Mouse (Mus musculus) common myeloid progenitor, adult 5-6 weeks (primary cell): ENCODE results near the gene Hsd3b7. TPM values are rescaled to one million over a fixed set of nuclear protein-coding genes. Genes with fewer than 3 reads are reported as not detected.

ENCODE experiments used
- ATAC-seq: replicated peaks from 2 replicates; pipeline ENCODE4 v1.8.0; 2016; ENCODE audit warnings: low read depth, mild to moderate bottlenecking, moderate TSS enrichment, inconsistent platforms; ENCODE audit not compliant: poor library complexity, severe bottlenecking
- total RNA-seq: library from RNA; stranded (forward); fragments of 200-1000, 187-1606 nt; gene quantifications from 2 replicates; pipeline ENCODE4 v1.2.3, GENCODE M21; 2017

The Hsd3b7 gene
- total RNA-seq = 36.7 and 52.3 TPM in 2 replicates

DNA sequence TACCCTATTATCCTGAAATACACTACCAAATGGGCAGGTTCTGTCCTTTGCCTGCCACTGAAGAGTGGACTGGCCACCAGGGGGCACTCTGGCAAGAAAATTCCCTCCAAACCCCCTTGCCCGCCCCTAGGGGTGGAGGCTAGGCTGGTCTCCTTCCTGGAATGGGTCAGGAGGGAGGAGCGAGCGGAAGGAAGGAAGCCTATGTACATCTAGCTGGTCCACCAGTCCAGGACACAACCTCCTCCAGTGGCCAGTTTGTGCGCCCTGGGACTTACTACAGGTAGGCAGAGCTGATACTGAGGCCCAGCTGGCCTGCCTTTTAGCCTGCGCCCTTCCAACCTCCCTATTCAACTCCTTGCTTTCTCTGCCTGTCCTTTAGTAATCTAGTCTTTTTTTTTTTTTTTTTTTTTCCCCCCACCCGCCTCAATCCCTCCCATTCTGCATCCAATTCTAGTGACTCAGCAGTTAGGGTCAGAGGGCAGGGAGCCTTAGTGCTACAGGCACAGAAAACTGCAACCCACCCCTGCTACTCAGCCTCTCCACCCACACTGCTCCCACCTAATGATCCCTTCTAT lies at the start of gene Hsd3b7:
Hsd3b7 (plus strand) TSS at position 170 of the 575 bp plus-strand sequence.
- ATAC-seq = peak; percentile 91

DNA sequence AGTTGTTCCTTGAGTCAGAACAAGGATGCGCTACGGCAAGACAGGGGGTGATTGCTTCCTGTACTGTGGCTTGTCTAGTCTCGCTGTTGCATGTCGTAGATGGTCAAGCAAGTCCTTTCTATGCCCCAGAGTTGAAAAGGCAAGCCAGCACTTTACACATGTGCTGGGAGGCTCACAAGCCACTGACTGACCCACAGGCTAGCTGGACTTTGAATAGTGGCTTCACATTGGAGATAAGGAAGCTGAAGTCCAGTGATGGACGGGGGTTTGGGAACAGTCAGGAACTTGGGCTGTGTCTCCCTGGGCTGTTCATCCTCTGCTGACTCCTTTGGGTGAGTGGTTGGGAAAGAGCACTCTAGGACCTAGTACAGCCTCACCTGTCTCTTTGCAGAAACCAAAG lies 48.8 kb upstream of the Hsd3b7 start:
- ATAC-seq = no peak

DNA sequence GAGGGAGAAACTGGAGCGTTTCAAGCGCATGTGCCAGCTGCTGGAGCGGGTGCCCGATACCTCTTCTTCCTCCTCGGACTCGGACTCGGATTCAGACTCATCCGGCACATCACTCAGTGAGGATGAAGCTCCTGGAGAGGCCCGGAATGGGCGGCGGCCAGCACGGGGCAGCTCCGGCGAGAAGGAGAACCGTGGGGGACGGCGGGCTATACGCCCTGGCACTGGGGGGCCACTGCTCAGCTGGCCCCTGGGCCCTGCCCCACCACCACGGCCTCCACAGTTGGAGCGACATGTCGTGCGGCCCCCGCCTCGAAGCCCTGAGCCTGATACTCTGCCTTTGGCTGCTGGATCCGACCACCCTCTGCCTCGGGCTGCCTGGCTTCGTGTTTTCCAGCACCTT lies 48.3 kb upstream of the Hsd3b7 start:
- ATAC-seq = no peak

DNA sequence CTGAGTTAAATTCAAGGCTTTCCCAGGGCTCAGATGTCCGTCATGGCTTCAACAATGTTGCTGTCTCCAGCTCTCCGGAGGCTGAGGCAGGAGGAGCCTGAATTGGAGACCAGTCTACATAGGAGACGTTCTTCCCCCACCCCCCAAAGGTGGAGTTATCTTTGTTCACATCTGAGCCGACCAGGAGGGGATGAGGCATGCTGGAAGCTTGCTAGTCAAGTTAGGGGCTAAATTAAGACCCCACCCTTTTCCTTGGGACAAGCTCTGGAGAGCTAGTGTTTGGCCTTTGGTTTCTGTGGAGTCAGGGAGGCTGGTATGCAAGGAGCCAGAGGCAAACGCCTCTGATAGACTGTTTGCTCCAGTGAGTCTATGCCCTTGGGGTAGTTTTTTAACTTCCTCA lies 47.2 kb upstream of the Hsd3b7 start:
- ATAC-seq = no peak

DNA sequence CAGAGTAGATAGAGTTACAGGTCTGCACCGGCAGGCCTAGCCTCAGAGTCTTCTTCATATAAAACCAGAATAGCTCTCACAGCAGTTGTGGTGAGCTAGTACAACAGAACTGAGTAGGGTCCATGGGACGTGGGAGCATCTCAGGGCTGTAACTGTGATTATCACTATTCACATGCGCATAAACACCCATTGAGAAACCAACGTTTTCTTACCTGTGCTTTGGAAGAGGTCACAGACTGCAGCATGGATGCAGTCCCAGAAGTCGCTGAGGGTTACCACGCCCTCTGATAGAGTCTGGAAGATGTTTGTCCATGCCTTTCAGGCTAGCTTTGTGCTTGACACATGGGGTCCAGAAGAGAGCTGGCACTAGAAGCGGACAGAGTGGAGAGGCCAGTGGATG lies 46.7 kb upstream of the Hsd3b7 start:
- no peak for ATAC-seq

DNA sequence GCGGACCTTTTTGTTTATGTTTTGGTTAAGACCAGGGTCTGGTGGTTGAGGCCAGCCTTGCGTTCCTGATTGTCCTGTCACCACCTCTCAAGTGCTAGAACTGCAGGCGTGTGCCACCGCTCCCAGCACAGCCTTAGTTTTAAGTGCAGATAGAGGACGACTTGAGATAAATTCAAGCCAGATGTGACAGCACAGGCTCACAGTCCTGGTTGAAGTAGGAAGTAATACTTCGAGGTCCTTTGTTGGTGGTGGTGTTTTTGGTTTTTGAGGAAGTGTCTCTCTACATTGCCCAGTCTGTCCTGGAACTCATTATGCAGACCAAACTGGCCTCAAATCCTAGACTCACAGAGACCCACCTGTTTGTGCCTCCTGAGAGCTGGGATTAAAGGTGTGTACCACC lies 40.7 kb upstream of the Hsd3b7 start:
- peak; percentile 61 for ATAC-seq

DNA sequence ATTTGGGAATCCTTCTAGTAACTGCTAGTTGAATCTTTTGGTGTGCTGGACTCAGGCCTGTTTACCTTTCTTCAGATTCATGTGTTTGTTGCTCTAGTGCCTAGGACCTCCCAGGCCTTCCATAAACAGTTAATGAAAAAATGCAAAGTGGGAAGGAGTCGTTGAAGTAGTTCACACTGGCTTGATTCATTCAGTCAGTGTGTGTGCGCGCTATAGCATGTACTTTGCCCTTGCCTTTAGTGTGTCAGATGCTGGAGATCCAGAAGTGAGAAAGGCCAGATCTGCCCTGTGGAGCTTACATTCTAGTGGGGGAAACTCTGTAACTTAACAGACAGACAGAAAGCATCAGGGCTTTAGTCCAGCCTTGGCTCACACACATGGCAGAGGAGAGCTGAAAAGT lies 39.9 kb upstream of the Hsd3b7 start:
- ATAC-seq = no peak

DNA sequence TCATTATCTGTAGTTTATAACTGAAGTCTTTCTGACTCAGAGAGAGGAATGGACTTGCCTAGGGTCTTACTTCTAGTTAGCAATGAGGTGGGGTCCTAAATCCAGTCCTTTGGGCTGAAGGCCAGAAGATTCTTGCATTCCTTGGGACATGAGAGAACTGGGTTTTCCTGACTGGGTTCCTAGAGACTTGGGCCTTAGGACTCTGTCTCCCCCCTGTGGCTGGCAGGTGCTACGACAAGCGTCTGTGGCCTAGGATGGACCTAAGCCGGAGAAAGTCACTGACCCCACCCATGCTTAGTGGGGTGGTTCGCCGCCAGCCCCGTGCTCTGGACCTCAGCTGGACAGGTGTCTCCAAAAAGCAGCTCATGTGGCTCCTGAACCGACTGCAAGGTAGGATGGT lies 39.4 kb upstream of the Hsd3b7 start:
- ATAC-seq = peak; percentile 85

DNA sequence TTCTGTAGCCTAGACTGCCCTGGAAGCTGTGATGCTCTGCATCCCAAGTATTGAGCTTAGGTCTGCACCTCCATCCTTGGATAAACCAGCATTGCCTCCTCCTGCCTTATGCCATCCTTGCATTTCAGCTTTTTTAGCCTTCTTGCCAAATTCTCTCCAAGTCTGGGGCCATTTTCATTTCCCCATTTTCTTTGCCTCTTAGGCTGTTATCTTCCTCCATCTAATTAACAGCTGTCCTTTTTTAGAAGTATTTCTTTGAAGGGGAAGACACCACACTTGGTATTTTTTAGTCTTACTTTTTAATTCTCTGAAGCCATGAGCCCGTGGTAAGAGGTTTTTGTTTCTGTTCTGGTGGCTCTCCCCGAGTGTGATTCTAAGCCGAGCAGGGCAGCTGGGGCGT lies 36.8 kb upstream of the Hsd3b7 start:
- ATAC-seq = no peak

DNA sequence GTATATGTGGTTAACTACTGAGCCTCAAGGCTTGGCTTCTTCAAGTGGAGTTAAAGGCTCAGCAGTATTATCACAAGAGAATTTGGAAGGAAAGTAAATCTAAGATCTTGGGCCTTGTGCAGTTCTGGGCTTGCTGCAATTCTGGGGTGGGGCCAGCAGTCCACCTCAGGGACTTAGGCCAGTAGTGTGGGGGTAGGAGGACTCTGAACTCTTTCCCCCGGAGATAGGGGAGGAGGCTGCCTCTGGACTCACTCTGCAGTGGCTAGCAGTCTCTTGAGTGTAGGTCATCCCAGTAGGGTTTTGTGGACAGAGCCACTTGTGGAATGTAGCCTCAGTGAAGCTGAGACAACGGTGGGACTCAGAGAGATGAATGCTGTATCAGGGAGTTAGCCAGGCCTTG lies 34.6 kb upstream of the Hsd3b7 start:
- ATAC-seq = no peak

DNA sequence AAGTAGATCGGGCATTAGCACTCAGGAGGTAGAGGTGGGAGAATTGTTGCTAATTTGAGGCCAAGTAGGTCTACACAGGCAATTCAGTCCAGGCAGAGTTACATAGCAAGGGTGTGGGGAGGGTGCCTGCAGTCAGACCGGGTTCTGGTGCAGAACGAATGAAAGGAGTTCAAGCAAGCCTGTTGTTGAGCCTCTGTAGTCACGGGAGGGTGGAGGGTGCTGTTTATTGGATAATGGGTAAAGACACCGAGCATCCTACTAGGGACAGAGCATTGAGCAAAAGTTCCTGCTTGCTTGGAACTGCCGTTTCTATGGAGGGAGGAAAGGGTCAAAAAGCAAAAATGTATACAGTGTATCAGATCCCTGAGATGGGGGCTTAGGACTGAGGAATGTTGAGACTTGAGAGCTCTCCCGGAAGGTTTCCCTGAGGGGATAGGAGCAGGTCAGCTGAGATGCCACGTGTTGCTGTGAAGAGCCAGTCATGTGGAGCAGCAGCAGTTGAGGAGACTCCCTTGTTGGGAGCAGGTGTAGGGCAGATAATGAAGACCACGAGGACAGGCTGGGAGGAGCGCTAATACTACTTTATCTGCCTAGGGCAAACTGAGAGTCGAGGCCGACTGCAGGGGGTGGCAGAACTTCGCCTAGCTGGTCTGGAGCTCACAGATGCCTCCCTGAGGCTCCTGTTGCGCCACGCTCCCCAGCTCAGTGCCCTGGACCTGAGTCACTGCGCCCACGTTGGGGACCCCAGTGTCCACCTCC lies 33.4 kb upstream of the Hsd3b7 start:
- peak; percentile 19 for ATAC-seq

DNA sequence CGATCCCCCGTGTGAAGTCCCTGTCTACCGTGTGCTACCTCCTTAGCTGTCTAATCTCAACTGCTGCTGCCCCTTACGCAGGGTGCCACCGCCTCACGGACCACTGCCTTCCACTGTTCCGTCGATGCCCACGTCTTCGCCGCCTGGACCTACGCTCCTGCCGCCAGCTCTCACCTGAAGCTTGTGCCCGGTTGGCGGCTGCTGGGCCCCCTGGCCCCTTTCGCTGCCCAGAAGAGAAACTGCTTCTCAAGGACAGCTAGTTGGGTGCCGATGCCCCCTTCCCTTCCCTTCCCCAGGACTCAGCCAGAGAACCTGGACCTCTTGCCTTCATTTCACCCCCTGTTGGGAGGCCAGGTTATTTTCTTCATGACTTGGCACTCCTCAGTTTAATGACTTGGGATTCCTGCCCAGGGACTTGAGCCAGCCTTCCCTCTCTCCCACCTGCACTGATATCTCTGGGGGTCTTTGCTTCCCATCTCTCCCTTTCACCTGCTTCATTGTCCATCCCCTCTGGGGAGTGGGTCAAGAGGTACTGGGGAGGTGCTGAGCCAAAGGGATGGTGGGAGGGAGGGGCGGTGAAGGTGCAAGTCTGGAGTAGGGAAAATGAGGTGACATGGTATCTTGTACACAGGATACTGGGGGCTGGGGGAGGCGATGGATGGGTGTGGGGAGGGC lies 32.6 kb upstream of the Hsd3b7 start:
- no peak for ATAC-seq

DNA sequence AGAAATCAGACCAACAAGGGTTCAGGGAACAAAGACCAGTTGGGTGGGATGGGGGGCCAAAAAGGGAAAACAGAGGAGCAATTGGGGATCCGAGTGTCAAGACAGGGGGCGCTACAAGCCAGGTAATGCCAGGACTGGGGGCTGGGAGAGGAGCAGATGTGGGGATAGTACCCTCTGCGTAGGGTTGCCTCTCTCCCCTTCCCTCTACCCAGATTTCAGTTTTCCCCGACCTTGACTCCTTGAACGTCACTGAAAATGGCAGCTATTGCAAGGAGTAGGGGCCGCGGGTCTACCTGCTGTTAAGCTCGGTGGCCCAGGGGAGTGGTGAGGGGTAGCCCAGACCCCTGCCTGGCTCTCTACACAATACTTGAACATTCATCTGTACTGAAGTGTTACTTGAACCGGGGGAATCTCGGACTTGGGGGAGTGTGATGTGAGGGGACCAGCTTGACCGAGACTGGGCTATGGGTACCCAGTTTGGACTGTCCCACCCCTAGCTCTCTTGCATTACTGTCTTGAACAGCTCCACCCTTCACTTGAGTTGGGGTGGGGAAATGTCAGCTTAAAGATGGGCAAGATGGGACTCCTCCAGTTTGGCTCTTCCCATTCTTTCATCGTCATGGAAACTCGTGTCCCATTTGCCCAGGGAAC lies 31.9 kb upstream of the Hsd3b7 start:
- ATAC-seq = no peak

DNA sequence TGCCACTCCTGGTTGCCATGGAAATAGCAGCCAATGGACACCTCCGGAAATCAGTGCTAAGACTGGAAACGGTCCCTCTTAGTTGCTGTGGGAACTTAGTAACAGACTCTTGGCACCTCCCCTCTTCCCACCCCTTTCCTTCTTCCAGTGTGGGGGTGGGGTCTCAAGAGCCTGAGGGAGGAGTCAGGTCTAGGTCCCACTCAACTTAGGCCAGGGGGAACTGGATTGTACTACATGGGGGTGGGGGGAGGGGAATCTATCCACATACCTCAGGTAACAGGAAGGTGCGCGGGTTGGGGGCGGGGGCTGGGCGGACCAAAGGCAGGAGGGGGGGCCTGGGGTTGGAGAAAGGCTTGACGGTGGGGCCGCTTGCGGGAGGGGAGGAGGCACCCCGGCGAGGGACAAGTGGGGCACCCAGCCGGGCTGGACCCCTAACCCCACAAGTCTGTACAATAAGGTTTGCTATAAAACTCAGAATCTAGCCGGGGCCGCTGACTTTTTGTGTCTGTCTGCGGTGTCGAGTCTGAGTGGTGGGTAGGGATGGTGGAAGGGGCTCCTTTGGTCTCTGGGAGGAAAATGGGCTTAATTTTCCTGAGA lies 31.3 kb upstream of the Hsd3b7 start:
- peak; percentile 71 for ATAC-seq

DNA sequence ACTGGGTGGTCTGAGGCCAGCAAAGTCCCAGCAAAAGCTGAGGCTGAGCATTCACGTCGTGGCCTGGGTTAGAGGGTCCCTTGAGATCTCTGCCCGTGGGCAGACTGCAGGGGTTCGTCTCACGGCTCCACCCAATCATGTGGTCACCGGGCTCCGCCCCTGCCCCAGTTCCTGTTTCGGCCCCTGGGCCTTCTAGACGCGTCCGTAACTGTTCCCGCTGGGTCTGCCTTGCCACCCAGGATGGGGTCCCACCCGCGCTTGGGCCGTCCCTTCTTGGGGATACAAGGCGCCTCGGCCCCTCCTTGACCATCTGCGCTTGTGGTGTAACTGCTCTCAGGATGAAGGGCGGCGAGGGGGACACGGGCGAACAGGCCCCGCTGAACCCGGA lies 30.8 kb upstream of the Hsd3b7 start, which contains the start of gene Orai3:
Orai3 (plus strand) TSS at position 165 of the 388 bp plus-strand sequence.
- ATAC-seq = peak; percentile 59

DNA sequence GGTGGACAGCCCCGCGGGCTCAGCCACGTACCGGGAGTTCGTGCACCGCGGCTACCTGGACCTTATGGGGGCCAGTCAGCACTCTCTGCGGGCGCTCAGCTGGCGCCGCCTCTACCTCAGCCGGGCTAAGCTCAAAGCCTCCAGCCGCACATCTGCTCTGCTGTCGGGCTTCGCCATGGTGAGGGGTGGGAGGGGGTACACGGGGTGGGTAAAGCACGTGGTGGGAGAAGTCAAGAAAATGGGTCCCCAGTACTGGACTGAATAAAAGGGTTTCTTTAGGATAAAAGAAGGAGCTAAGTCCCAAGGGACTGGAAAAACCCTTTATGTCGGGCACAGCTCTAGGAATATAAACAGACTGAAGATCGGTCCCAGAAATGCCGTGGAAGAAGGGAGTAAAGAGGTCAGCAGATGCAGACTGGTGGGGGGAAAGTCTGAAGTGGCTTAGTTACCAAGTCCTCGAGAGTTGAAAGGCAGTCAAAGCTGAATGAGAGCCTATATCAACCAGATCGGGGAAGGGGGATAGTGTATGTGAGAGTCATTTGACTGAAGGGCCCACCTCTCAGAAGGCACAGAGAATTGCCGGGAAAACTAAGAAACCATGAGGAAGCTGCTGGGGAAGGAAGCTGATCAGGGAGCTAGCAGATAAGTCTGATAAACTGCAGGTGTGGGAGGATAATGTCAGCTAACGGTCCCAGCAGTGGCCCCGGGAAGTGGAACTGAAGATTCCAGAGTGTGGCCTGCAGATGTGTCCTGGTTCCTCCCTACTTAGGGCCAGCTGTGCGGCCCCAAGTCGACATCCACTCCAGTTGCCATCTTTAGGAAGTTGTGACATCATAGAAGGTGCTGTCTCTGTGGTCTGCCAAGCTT lies 30.1 kb upstream of the Hsd3b7 start:
- ATAC-seq = peak; percentile 9; the same call in 1 of the 2 replicates

DNA sequence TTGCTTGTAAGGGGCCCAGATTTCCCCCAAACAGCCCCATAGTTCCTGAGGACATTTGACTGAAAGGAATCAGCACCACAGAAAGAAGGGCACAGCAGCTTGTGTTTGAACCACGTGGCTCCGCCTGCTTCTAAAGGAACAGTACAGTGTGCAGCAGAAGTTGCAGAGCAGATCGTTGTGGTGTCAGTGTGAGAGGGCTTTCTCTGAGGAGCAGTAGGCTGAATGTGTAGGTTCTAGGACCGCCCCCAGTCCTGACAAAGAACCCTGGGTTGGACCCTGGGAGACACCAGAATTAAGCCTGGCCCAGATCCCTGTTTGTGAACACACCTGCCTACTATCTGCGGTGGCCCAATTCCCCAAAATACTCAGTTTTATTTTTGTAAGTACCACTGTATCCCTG lies 29.1 kb upstream of the Hsd3b7 start:
- ATAC-seq = no peak

DNA sequence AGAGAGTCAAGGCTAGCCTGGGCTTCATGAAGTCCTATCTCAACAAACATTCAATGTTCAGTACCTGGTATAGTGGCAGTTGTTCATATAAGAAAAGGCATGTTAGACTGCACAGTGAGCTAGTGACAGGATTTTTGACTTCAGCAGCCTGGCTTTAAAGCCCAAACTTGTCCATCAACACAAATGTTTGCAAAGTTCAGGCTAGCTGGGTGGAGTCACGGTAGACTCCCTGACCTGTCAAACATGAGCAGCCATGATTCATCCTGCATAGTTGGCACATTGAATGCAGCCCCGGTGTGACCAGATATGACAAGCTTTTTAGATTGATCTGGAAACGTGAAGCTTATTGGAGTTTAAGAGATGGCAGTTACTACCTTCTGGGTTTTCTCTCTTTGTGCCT lies 28.3 kb upstream of the Hsd3b7 start:
- no peak for ATAC-seq

DNA sequence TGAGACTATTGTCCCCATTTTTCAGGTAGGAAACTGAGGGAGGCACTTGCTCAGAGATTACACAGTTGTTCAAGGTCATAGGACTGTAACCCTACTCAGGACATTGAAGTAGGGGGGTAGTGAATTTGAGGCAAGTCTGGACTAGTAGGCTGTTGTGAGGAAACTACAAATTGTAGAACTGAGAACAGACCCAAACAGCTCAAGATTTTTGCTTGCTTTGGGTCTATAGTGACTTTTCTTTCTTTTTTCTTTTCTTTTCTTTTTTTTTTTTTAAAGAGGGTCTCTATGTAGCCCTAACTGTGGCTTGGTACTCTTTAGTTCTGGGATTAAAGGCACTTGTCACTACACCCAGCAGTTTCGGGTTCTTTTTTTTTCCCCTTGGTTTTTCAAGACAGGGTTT lies 27.8 kb upstream of the Hsd3b7 start:
- no peak for ATAC-seq
